8 mouse cellular contexts compared by ENCODE assay signal in the genomic region with DNA sequence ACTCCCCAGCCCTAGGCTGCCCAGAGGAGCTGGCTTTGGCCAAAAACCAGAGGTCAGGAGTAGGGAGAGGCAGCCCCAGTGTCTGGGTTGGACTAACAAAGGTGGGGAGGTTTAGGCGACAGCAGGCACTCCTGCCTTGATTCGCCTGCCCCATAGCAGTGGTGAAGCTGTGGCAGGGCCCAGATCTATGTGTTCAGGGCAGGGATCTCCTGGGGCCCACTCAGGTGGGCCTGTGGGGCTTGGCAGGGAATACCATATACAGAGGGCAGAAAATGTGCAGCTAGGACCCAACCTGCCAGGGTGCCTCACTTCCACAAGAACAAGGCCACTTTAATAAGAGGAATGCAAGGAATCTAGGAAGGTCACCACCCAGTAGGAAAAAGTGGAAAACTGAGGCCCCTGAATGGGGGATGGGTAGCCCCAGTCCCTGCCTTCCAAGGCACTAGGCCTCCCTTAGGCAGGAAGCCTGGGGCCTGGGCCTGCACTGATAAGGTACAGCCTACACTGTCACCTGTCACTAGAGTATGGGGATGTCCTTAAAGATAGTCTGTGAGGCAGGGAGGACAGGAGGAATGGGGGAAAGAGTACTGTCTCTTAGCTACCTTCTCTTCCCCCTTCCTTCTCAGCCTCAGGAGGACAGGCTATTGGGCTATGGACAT. TPM values are rescaled to one million over a fixed set of nuclear protein-coding genes. Genes with fewer than 3 reads are reported as not detected.
DNase-seq lines count a peak whose midpoint lies in the region; ATAC-seq and TF ChIP-seq lines count a peak whose summit lies in the region.

No protein-coding gene starts in this region.

- TF ChIP-seq EP300 in ES-Bruce4 (IDR thresholded peaks at IDR 0.05; ENCODE audit: insufficient read depth, low read depth, low read length) = 0 out of 2 replicates have a peak, but pooled peaks have one; percentile 25

- peak overlapping the region; percentile 65 for H3K9ac ChIP-seq in heart, embryonic 11.5 days (ENCODE audit: low read depth, low read length)
- peak overlapping the region; percentile 60 for H3K9ac ChIP-seq in ES-Bruce4 (ENCODE audit: low read depth, poor library complexity, severe bottlenecking)

- intact Hi-C loops in left cerebral cortex, postnatal 25 days (cut with DNase I) = loop anchor here (5.0 kb wide), 1 partner anchor 131 kb away; no protein-coding TSS in a partner anchor

- no peak for DNase-seq in heart, adult 9 months (ENCODE audit: low spot score in 2 of 2)
- DNase-seq in left cerebral cortex, postnatal 25 days (ENCODE audit: low spot score in 2 of 2) = no peak
- DNase-seq in right cerebral cortex, postnatal 36 days (ENCODE audit: low spot score in 2 of 2) = no peak
- no peak for DNase-seq in cerebellum, adult 9-11 months

- peaks cover 32% of the 10 kb centered on the region for H3K4me1 ChIP-seq in heart, embryonic 11.5 days (ENCODE audit: control insufficient read depth, insufficient read depth, low read length)
- H3K4me1 ChIP-seq in ES-Bruce4 (ENCODE audit: control insufficient read depth, insufficient read depth, low read length) = peaks cover 9% of the 10 kb centered on the region

- H3K9me3 ChIP-seq in heart, embryonic 11.5 days (replicated peaks; ENCODE audit: control insufficient read depth, low read length) = no peaks in the 10 kb centered on the region
- no peaks in the 10 kb centered on the region for H3K9me3 ChIP-seq in ES-Bruce4 (replicated peaks; ENCODE audit: control insufficient read depth, insufficient read depth, low read length, poor library complexity, severe bottlenecking)

- peak overlapping the region; percentile 54 for H3K4me2 ChIP-seq in heart, embryonic 11.5 days

- no peak for TF ChIP-seq POLR2A in ES-Bruce4 (IDR thresholded peaks at IDR 0.05; ENCODE audit: insufficient read depth, low read length)

- 60% methylated on average over 2 of the region's 2 CpGs for WGBS in heart, embryonic 11.5 days (ENCODE audit: insufficient replicate concordance)

- ATAC-seq in heart, embryonic 11.5 days (replicated peaks; ENCODE audit: insufficient number of reproducible peaks, low FRiP score, low TSS enrichment) = peak; percentile 80
- peak; percentile 66 for ATAC-seq in erythroblast, adult 5-6 weeks (replicated peaks; ENCODE audit: low FRiP score, poor library complexity, severe bottlenecking)
- ATAC-seq in megakaryocyte-erythroid progenitor cell, adult 5-6 weeks (replicated peaks; ENCODE audit: low FRiP score, low TSS enrichment, poor library complexity, severe bottlenecking) = peak; percentile 50

- H3K27me3 ChIP-seq in heart, embryonic 11.5 days (ENCODE audit: control insufficient read depth, insufficient read depth, low read length) = no peaks in the 10 kb centered on the region
- no peaks in the 10 kb centered on the region for H3K27me3 ChIP-seq in ES-Bruce4 (ENCODE audit: control insufficient read depth, insufficient read depth, low read length, poor library complexity, severe bottlenecking)

- H3K36me3 ChIP-seq in heart, embryonic 11.5 days (ENCODE audit: control insufficient read depth, insufficient read depth, low read length) = no peaks in the 10 kb centered on the region
- no peaks in the 10 kb centered on the region for H3K36me3 ChIP-seq in ES-Bruce4 (ENCODE audit: control insufficient read depth, insufficient read depth, low read length, poor library complexity, severe bottlenecking)

- peak overlapping the region; percentile 30 for H3K4me3 ChIP-seq in heart, embryonic 11.5 days (ENCODE audit: low read depth, low read length)
- no peak overlapping the region for H3K4me3 ChIP-seq in ES-Bruce4 (ENCODE audit: low read depth, low read length)

- no peak for TF ChIP-seq CTCF in ES-Bruce4 (IDR thresholded peaks at IDR 0.05; ENCODE audit: low read depth, low read length)

- H3K27ac ChIP-seq in heart, embryonic 11.5 days (ENCODE audit: low read depth, low read length) = peak overlapping the region; percentile 95
- peak overlapping the region; percentile 16; the same call in 1 of the 2 replicates for H3K27ac ChIP-seq in ES-Bruce4 (ENCODE audit: insufficient read depth, low read length)

RNA-seq across cellular contexts. Expression of gene Tspan32, which starts 1.4 kb away (rescaled TPM):
- 18.2 and 19.5 TPM in 2 replicates for polyA plus RNA-seq in heart, embryonic 11.5 days (2014; fragmentation: Nextera tagmentation; extraction: Ambion mirVana)
- polyA plus RNA-seq in ES-Bruce4 (2011; ENCODE audit: insufficient read depth, insufficient read length, low read depth, missing spikeins) = not detected in 2 replicates
- 77.4 and 78.8 TPM in 2 replicates for total RNA-seq in erythroblast, adult 5-6 weeks (2015; ENCODE audit: low replicate concordance)
- 55.2 and 79.5 TPM in 2 replicates for total RNA-seq in erythroblast, adult 5-6 weeks (2017; ENCODE audit: low replicate concordance)
- 163 and 191 TPM in 2 replicates for total RNA-seq in megakaryocyte-erythroid progenitor cell, adult 5-6 weeks (2014; fragmentation: Nextera tagmentation)
- 94.2 and 132 TPM in 2 replicates for total RNA-seq in megakaryocyte-erythroid progenitor cell, adult 5-6 weeks (2017)
- under 1 TPM in 1 of 2 experiments, not detected in 1; 0.23 TPM for total RNA-seq in left cerebral cortex, postnatal 25 days (2021)

RNA-seq across cellular contexts. Expression of gene Ascl2, which starts 37.2 kb away (rescaled TPM):
- polyA plus RNA-seq in heart, embryonic 11.5 days (2014; fragmentation: Nextera tagmentation; extraction: Ambion mirVana) = 0.42 and 0.44 TPM in 2 replicates
- 1.9 and 2.2 TPM in 2 replicates for polyA plus RNA-seq in ES-Bruce4 (2011; ENCODE audit: insufficient read depth, insufficient read length, low read depth, missing spikeins)
- total RNA-seq in erythroblast, adult 5-6 weeks (2015; ENCODE audit: low replicate concordance) = not detected in 2 replicates
- total RNA-seq in erythroblast, adult 5-6 weeks (2017; ENCODE audit: low replicate concordance) = not detected in 2 replicates
- total RNA-seq in megakaryocyte-erythroid progenitor cell, adult 5-6 weeks (2014; fragmentation: Nextera tagmentation) = not detected in 2 replicates
- 0.99 TPM in 1 of 2 replicates, not detected in the other for total RNA-seq in megakaryocyte-erythroid progenitor cell, adult 5-6 weeks (2017)
- not detected for total RNA-seq in left cerebral cortex, postnatal 25 days (2021)

RNA-seq across cellular contexts. Expression of gene Cd81, which starts 46.3 kb away (rescaled TPM):
- 632 and 701 TPM in 2 replicates for polyA plus RNA-seq in heart, embryonic 11.5 days (2014; fragmentation: Nextera tagmentation; extraction: Ambion mirVana)
- 392 and 406 TPM in 2 replicates for polyA plus RNA-seq in ES-Bruce4 (2011; ENCODE audit: insufficient read depth, insufficient read length, low read depth, missing spikeins)
- total RNA-seq in erythroblast, adult 5-6 weeks (2015; ENCODE audit: low replicate concordance) = 59.4 and 65.9 TPM in 2 replicates
- total RNA-seq in erythroblast, adult 5-6 weeks (2017; ENCODE audit: low replicate concordance) = 40.8 and 80.4 TPM in 2 replicates
- total RNA-seq in megakaryocyte-erythroid progenitor cell, adult 5-6 weeks (2014; fragmentation: Nextera tagmentation) = 194 and 203 TPM in 2 replicates
- 214 and 238 TPM in 2 replicates for total RNA-seq in megakaryocyte-erythroid progenitor cell, adult 5-6 weeks (2017)
- total RNA-seq in left cerebral cortex, postnatal 25 days (2021) = 100 to 1,000 TPM; 407 to 414 TPM

Comparison
In these comparisons a context has a peak if more than half of its experiments do, and no peak if none do; other contexts are left out.
1. RNA of gene Tspan32, which starts 1.4 kb away (total RNA-seq): 94.2 to 191 TPM in megakaryocyte-erythroid progenitor cell, adult 5-6 weeks and 55.2 to 79.5 TPM in erythroblast, adult 5-6 weeks; 0.23 TPM in left cerebral cortex, postnatal 25 days; every median in the first group is over 10 times any median in the second.
2. Peak in every context shown above with its lines, with median percentiles within 50 percentile points of each other: ATAC-seq.